Mouse (Mus musculus) MEL (cell line): Measurements from ENCODE around the gene Nap1l4. TPM values are rescaled to one million over a fixed set of nuclear protein-coding genes. Genes with fewer than 3 reads are reported as not detected.

Experiments
- DNase-seq: peaks from one replicate; pipeline ENCODE4 v3.0.0; 2011; ENCODE audit warnings: low read depth, low spot score
- H3K27ac ChIP-seq: 2 replicates; pipeline ENCODE4 v1.5.1; 2012; ENCODE audit warnings: low read depth, mild to moderate bottlenecking, control low read depth, low read length, moderate library complexity; ENCODE audit not compliant: control insufficient read depth
- H3K27me3 ChIP-seq, 2 experiments: fragments of 150-350 bp in 1 of 2; sonication (generic) in 1 of 2; 2 replicates each; pipeline ENCODE4 v1.6.1; 2012; ENCODE audit warnings: low read length in 2 of 2, mild to moderate bottlenecking in 2 of 2, improper control_type of control experiment in 1 of 2, moderate library complexity in 1 of 2; ENCODE audit not compliant: insufficient read depth in 2 of 2, control insufficient read depth in 1 of 2
- H3K36me3 ChIP-seq, 2 experiments: 2 replicates each; pipeline ENCODE4 v1.6.1; 2012 to 2014; ENCODE audit warnings: low read length in 2 of 2, improper control_type of control experiment in 1 of 2, inconsistent platforms in 1 of 2, mild to moderate bottlenecking in 1 of 2; ENCODE audit not compliant: insufficient read depth in 2 of 2, control insufficient read depth in 1 of 2
- H3K4me1 ChIP-seq, 2 experiments: fragments of 150-350 bp in 1 of 2; sonication (generic) in 1 of 2; 2 replicates each; pipeline ENCODE4 v1.6.1; 2012; ENCODE audit warnings: low read length in 2 of 2, improper control_type of control experiment in 1 of 2, mild to moderate bottlenecking in 1 of 2; ENCODE audit not compliant: insufficient read depth in 2 of 2, control insufficient read depth in 1 of 2
- H3K4me3 ChIP-seq, 2 experiments: fragments of 150-350 bp in 1 of 2; sonication (generic) in 1 of 2; 2 replicates each; pipeline ENCODE4 v1.5.1; 2012; ENCODE audit warnings: low read depth in 2 of 2, low read length in 2 of 2, mild to moderate bottlenecking in 2 of 2, moderate library complexity in 2 of 2, control low read depth in 1 of 2, improper control_type of control experiment in 1 of 2; ENCODE audit not compliant: control insufficient read depth in 1 of 2, insufficient read depth in 1 of 2
- H3K79me2 ChIP-seq: 2 replicates; pipeline ENCODE4 v1.6.1; 2012; ENCODE audit warnings: mild to moderate bottlenecking, low read length, moderate library complexity; ENCODE audit not compliant: control insufficient read depth, poor library complexity, insufficient read depth
- H3K9ac ChIP-seq: 2 replicates; pipeline ENCODE4 v1.6.1; 2012; ENCODE audit warnings: low read depth, mild to moderate bottlenecking, control low read depth, low read length, moderate library complexity; ENCODE audit not compliant: control insufficient read depth, poor library complexity, severe bottlenecking
- H3K9me3 ChIP-seq: fragments of 150-350 bp; sonication (generic); replicated peaks from 2 replicates; pipeline ENCODE4 v1.6.1; 2012; ENCODE audit warnings: mild to moderate bottlenecking, low read length, improper control_type of control experiment, moderate library complexity; ENCODE audit not compliant: insufficient read depth
- CHD2 ChIP-seq: IDR thresholded peaks from 2 replicates; pipeline ENCODE4 v1.6.1; 2011; ENCODE audit warnings: low read length, improper control_type of control experiment
- CTCF ChIP-seq, 3 experiments: IDR thresholded peaks in 2 of 3; conservative IDR thresholded peaks in 1 of 3; 2 replicates each; pipeline ENCODE4 v1.5.1; 2011 to 2012; ENCODE audit warnings: low read length in 3 of 3, low read depth in 2 of 3, mild to moderate bottlenecking in 2 of 3, improper control_type of control experiment in 1 of 3, inconsistent platforms in 1 of 3, mixed read lengths in 1 of 3, moderate library complexity in 1 of 3; ENCODE audit not compliant: control insufficient read depth in 1 of 3, insufficient read depth in 1 of 3, poor library complexity in 1 of 3, severe bottlenecking in 1 of 3
- E2F4 ChIP-seq: IDR thresholded peaks from 2 replicates; pipeline ENCODE4 v1.6.1; 2011; ENCODE audit warnings: low read depth, low read length, improper control_type of control experiment, borderline replicate concordance
- ELF1 ChIP-seq: IDR thresholded peaks from 2 replicates; pipeline ENCODE4 v1.6.1; 2014; ENCODE audit warnings: low read depth, mild to moderate bottlenecking, inconsistent platforms, low read length, improper control_type of control experiment, moderate library complexity
- EP300 ChIP-seq, 2 experiments: IDR thresholded peaks; 2 replicates each; pipeline ENCODE4 v1.6.1; 2011; ENCODE audit warnings: improper control_type of control experiment in 2 of 2, low read length in 2 of 2, low read depth in 1 of 2, mild to moderate bottlenecking in 1 of 2
- ETS1 ChIP-seq: IDR thresholded peaks from 2 replicates; pipeline ENCODE4 v1.6.1; 2012; ENCODE audit warnings: low read depth, mild to moderate bottlenecking, inconsistent platforms, low read length, improper control_type of control experiment, moderate library complexity
- GABPA ChIP-seq: IDR thresholded peaks from 2 replicates; pipeline ENCODE4 v1.6.1; 2012; ENCODE audit warnings: low read depth, mild to moderate bottlenecking, inconsistent platforms, low read length, improper control_type of control experiment, moderate library complexity
- HCFC1 ChIP-seq: IDR thresholded peaks from 2 replicates; pipeline ENCODE4 v1.6.1; 2012; ENCODE audit warnings: low read depth, mild to moderate bottlenecking, inconsistent platforms, low read length, improper control_type of control experiment, moderate library complexity
- JUND ChIP-seq: IDR thresholded peaks from 2 replicates; pipeline ENCODE4 v1.6.1; 2011; ENCODE audit warnings: low read depth, mild to moderate bottlenecking, improper control_type of control experiment, low read length
- KAT2A ChIP-seq: conservative IDR thresholded peaks from 2 replicates; pipeline ENCODE4 v1.6.1; 2012; ENCODE audit warnings: low read depth, low read length, improper control_type of control experiment, inconsistent platforms
- MAX ChIP-seq: IDR thresholded peaks from 2 replicates; pipeline ENCODE4 v1.6.1; 2011; ENCODE audit warnings: low read length, improper control_type of control experiment
- MAZ ChIP-seq: IDR thresholded peaks from 2 replicates; pipeline ENCODE4 v1.6.1; 2012; ENCODE audit warnings: low read depth, mild to moderate bottlenecking, inconsistent platforms, low read length, improper control_type of control experiment
- MYB ChIP-seq: IDR thresholded peaks from 2 replicates; pipeline ENCODE4 v1.6.1; 2011; ENCODE audit warnings: mild to moderate bottlenecking, low read depth, low read length, improper control_type of control experiment
- MYC ChIP-seq: IDR thresholded peaks from 2 replicates; pipeline ENCODE4 v1.6.1; 2011; ENCODE audit warnings: low read depth, mild to moderate bottlenecking, low read length, improper control_type of control experiment, moderate library complexity
- NRF1 ChIP-seq: IDR thresholded peaks from 2 replicates; pipeline ENCODE4 v1.6.1; 2014; ENCODE audit warnings: low read depth, mild to moderate bottlenecking, inconsistent platforms, low read length, improper control_type of control experiment, moderate library complexity; ENCODE audit not compliant: poor library complexity, insufficient read depth, severe bottlenecking
- POLR2AphosphoS2 ChIP-seq: IDR thresholded peaks from 2 replicates; pipeline ENCODE4 v1.6.1; 2011; ENCODE audit warnings: low read length, improper control_type of control experiment
- POLR2AphosphoS5 ChIP-seq: IDR thresholded peaks from 2 replicates; pipeline ENCODE4 v1.6.1; 2012; ENCODE audit warnings: low read depth, borderline replicate concordance, mild to moderate bottlenecking, inconsistent platforms, low read length, moderate library complexity, mixed read lengths
- RAD21 ChIP-seq: IDR thresholded peaks from 2 replicates; pipeline ENCODE4 v1.6.1; 2011; ENCODE audit warnings: mild to moderate bottlenecking, low read depth, low read length, improper control_type of control experiment
- SIN3A ChIP-seq: IDR thresholded peaks from 2 replicates; pipeline ENCODE4 v1.6.1; 2012; ENCODE audit warnings: low read length, improper control_type of control experiment, inconsistent platforms
- SMC3 ChIP-seq: IDR thresholded peaks from 2 replicates; pipeline ENCODE4 v1.6.1; 2011; ENCODE audit warnings: low read depth, low read length, improper control_type of control experiment
- TAL1 ChIP-seq: IDR thresholded peaks from 2 replicates; pipeline ENCODE4 v1.6.1; 2012; ENCODE audit warnings: mild to moderate bottlenecking, inconsistent platforms, low read length, moderate library complexity, mixed read lengths
- TBP ChIP-seq: IDR thresholded peaks from 2 replicates; pipeline ENCODE4 v1.8.0; 2011; ENCODE audit warnings: low read depth, low read length, improper control_type of control experiment
- TCF12 ChIP-seq: IDR thresholded peaks from 2 replicates; pipeline ENCODE4 v1.6.1; 2014; ENCODE audit warnings: low read depth, mild to moderate bottlenecking, inconsistent platforms, low read length, improper control_type of control experiment, moderate library complexity
- UBTF ChIP-seq: IDR thresholded peaks from 2 replicates; pipeline ENCODE4 v1.6.1; 2012; ENCODE audit warnings: low read depth, mild to moderate bottlenecking, inconsistent platforms, low read length, improper control_type of control experiment, moderate library complexity, borderline replicate concordance; ENCODE audit not compliant: insufficient read depth
- USF1 ChIP-seq: IDR thresholded peaks from 2 replicates; pipeline ENCODE4 v1.6.1; 2014; ENCODE audit warnings: low read depth, mild to moderate bottlenecking, inconsistent platforms, low read length, improper control_type of control experiment, moderate library complexity
- ZC3H11A ChIP-seq: IDR thresholded peaks from 2 replicates; pipeline ENCODE4 v1.6.1; 2012; ENCODE audit warnings: low read depth, mild to moderate bottlenecking, inconsistent platforms, low read length, improper control_type of control experiment
- ZKSCAN1 ChIP-seq: IDR thresholded peaks from 2 replicates; pipeline ENCODE4 v1.6.1; 2012; ENCODE audit warnings: low read depth, mild to moderate bottlenecking, inconsistent platforms, low read length, improper control_type of control experiment, moderate library complexity
- ZMIZ1 ChIP-seq: IDR thresholded peaks from 2 replicates; pipeline ENCODE4 v1.6.1; 2012; ENCODE audit warnings: low read depth, mild to moderate bottlenecking, inconsistent platforms, low read length, improper control_type of control experiment, moderate library complexity
- polyA plus RNA-seq, 2 experiments: library from polyadenylated mRNA; stranded (reverse) in 1 of 2; unstranded in 1 of 2; fragments of >175 nt in 1 of 2; fragments of >200 nt in 1 of 2; gene quantifications; 2 replicates each; pipeline versions ENCODE4 v1.2.1 to v1.2.4; 2012; ENCODE audit warnings: low replicate concordance in 2 of 2, low read depth in 1 of 2; ENCODE audit not compliant: insufficient read length in 2 of 2, insufficient read depth in 1 of 2, missing spikeins in 1 of 2
- total RNA-seq: library from RNA; depleted of rRNA; stranded (reverse); fragments of 300-350 nt; gene quantifications from 2 replicates; pipeline ENCODE4 v1.2.3, GENCODE M21; 2012

Gene Nap1l4
- total and polyA plus RNA-seq, 3 experiments: 165 to 186 TPM; not detected in 1

DNA sequence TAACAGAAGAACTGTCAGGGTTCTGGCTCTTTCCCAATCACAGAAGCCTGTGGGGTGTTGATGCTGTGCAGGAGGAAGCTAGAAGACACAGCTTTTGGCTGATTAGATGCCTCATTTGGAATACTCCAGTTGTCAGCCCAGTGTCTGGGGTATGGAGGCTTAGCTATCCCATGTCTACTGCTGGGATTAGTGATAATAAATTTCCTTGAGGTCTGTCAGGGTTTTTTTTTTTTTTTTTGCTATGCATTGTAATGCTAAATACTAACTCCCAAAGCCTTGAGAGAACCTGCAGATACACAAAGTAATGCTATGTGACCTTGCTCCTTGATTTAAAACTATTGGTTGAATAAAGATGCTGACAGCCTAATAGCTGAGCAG lies 37.6 kb downstream of the Nap1l4 start:
- peaks cover 0 to 2% of the 10 kb centered on the region in 2 experiments; a peak in 1 of 4 replicates for H3K36me3 ChIP-seq
- TF ChIP-seq CHD2: no peak
- no peak for TF ChIP-seq JUND
- TF ChIP-seq KAT2A: no peak
- peak; percentile 73; the same call in 1 of the 2 replicates for TF ChIP-seq POLR2AphosphoS2
- TF ChIP-seq ELF1: no peak
- 0 out of 4 replicates have a peak, but pooled peaks of 1 of the 2 experiments have one; percentile 3 for TF ChIP-seq EP300 (IDR thresholded peaks at IDR 0.05; ENCODE audit: low read depth in 1 of 2, low read length in 2 of 2)
- no peak for TF ChIP-seq CTCF (IDR thresholded peaks at IDR 0.05 in 2 of 3, conservative IDR thresholded peaks at IDR 0.05 in 1 of 3; ENCODE audit: control insufficient read depth in 1 of 3, insufficient read depth in 1 of 3, low read depth in 2 of 3, low read length in 3 of 3, poor library complexity in 1 of 3, severe bottlenecking in 1 of 3)
- TF ChIP-seq ZKSCAN1: no peak
- TF ChIP-seq MAX: no peak
- no peak for TF ChIP-seq TAL1
- TF ChIP-seq NRF1: no peak
- no peak for TF ChIP-seq SIN3A
- 0 out of 2 replicates have a peak, but pooled peaks have one; percentile 5 for TF ChIP-seq ZMIZ1
- no peak for TF ChIP-seq GABPA
- TF ChIP-seq TBP: no peak
- H3K27ac ChIP-seq: no peak overlapping the region
- no peak for DNase-seq
- peaks cover 0 to 7% of the 10 kb centered on the region in 2 experiments; a peak in 2 of 4 replicates for H3K4me1 ChIP-seq
- H3K27me3 ChIP-seq: no peaks in the 10 kb centered on the region
- no peak overlapping the region for H3K4me3 ChIP-seq
- no peak overlapping the region for H3K9ac ChIP-seq
- no peaks in the 10 kb centered on the region for H3K79me2 ChIP-seq
- H3K9me3 ChIP-seq: no peaks in the 10 kb centered on the region

- peaks cover 0 to 2% of the 10 kb centered on the region in 2 experiments; a peak in 1 of 4 replicates for H3K36me3 ChIP-seq
- H3K27ac ChIP-seq: no peak overlapping the region
- H3K4me3 ChIP-seq: no peak overlapping the region
- no peaks in the 10 kb centered on the region for H3K9me3 ChIP-seq
- peak; percentile 59 for DNase-seq
- peaks cover 0 to 9% of the 10 kb centered on the region in 2 experiments; a peak in 2 of 4 replicates for H3K4me1 ChIP-seq
- no peaks in the 10 kb centered on the region for H3K79me2 ChIP-seq
- no peaks in the 10 kb centered on the region for H3K27me3 ChIP-seq
- H3K9ac ChIP-seq: no peak overlapping the region
- TF ChIP-seq EP300 (IDR thresholded peaks at IDR 0.05; ENCODE audit: low read depth in 1 of 2, low read length in 2 of 2) (no peak), SMC3 (peak; percentile 68), TBP (no peak), POLR2AphosphoS2 (no peak), POLR2AphosphoS5 (no peak), HCFC1 (no peak), ZC3H11A (peak; percentile 68), MYC (no peak), USF1 (no peak), UBTF (no peak), CTCF (IDR thresholded peaks at IDR 0.05 in 2 of 3, conservative IDR thresholded peaks at IDR 0.05 in 1 of 3; ENCODE audit: control insufficient read depth in 1 of 3, insufficient read depth in 1 of 3, low read depth in 2 of 3, low read length in 3 of 3, poor library complexity in 1 of 3, severe bottlenecking in 1 of 3) (peak in 2 of 3 experiments; percentile 39 to 67; a peak in 5 of 6 replicates), KAT2A (no peak), ZKSCAN1 (no peak), SIN3A (0 out of 2 replicates have a peak, but pooled peaks have one; percentile 26), NRF1 (no peak), RAD21 (peak; percentile 66), ETS1 (no peak), TCF12 (no peak), MYB (no peak), E2F4 (no peak), MAZ (no peak), CHD2 (no peak)
Observed at GRCm38 (mm10) chr7:143510593-143511334, 38.1 kb downstream of the Nap1l4 start.
